Mouse (Mus musculus) ES-CJ7 (cell line): ENCODE results near the gene Phlda3.

Source experiments
- DNase-seq: peaks from one replicate; pipeline ENCODE4 v3.0.0; 2011; ENCODE audit warnings: low read depth, low spot score

The Phlda3 gene

DNA sequence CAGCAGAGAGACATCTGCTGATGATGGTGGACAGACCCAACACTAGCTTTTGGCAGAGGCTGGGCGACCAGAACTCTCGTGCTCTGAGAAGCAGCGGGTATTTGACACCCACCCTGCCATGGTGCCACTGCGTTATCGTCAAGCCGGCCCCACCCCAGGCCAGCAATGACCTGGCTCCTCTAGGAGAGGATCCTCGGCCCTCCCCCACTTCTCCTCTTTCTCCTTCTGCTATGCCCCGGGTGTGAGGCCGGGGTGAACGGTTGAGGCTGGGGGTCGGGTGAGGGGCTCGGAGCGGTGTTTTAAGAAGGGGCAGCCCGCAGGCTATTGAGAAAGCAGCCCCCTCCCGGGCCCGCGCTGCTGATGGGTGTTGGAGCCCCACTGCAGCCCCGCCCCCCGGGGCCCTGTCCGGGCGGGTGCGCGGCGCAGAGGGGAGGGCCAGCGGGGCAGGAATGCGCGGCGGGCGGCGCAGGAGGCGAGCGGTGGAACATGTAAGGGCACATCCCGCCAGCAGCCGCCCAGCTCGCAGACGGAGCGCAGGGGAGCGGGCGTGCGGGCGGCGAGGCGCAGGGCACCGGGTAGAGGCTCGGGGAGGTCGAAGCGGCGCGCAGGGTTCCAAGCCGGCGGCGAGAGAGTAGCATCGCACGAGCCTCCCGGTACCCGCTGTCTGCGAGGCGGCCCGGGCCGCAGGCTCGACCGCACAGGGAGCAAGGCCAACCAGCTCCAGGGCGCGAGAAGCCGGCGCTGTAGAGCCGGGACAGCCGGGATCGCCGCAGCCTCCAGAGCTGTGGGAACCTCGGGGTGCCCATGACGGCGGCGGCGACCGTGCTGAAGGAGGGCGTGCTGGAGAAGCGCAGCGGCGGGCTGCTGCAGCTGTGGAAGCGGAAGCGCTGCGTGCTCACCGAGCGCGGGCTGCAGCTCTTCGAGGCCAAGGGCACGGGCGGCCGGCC is at the start of gene Phlda3:
Gene Phlda3, plus strand, starts transcription at position 475 of the 947 bp plus-strand sequence.
- peak; percentile 73 for DNase-seq

GRCm38 (mm10) chr1:135719486-135719885 is 46.4 kb upstream of the Phlda3 start:
- peak; percentile 95 for DNase-seq

GRCm38 (mm10) chr1:135719983-135720382 is 45.9 kb upstream of the Phlda3 start, which contains the start of gene Csrp1:
Csrp1 (plus strand) TSS chr1:135720061.
- DNase-seq, result no peak

- DNase-seq, result no peak
These were observed 42.9 kb upstream of the Phlda3 start for GRCm38 (mm10) chr1:135723016-135723415.

- peak; percentile 93 for DNase-seq
These were observed 41.8 kb upstream of the Phlda3 start for GRCm38 (mm10) chr1:135724134-135724533.

DNA sequence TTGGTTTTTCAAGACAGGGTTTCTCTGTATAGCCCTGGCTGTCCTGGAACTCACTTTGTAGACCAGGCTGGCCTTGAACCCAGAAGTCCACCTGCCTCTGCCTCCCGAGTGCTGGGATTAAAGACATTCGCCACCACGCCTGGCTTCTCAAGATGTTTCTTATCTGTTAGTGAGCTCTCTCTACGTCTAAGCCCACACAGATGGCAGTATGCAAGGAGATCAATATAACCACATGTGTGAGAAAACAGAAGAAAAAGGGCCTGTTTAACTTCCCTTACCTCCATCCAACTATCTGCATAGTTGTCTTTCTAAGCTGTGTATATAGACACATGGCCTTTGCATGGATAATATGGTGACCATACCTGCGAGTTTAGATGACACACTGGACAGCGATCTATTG is 40.6 kb upstream of the Phlda3 start:
- no peak for DNase-seq

DNA sequence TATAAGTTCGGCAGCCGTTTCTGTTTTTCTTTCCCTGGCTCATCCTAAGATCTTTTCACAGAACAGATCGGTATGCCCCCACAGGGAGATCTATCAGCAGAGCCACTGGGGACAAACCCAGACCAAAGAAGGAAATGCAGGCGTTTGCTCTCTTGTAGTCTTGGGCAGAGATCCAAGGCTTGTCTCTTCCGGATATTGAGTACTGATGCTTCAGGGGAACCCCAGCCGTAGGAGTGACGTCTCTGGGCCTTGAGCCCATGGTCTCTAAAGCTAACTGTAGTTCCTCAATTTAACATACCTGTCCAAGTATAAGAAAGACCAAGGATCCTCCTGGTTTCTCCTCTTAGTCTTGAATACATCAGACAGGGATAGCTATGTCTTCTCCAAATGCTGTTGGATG is 40.0 kb upstream of the Phlda3 start:
- no peak for DNase-seq

DNA sequence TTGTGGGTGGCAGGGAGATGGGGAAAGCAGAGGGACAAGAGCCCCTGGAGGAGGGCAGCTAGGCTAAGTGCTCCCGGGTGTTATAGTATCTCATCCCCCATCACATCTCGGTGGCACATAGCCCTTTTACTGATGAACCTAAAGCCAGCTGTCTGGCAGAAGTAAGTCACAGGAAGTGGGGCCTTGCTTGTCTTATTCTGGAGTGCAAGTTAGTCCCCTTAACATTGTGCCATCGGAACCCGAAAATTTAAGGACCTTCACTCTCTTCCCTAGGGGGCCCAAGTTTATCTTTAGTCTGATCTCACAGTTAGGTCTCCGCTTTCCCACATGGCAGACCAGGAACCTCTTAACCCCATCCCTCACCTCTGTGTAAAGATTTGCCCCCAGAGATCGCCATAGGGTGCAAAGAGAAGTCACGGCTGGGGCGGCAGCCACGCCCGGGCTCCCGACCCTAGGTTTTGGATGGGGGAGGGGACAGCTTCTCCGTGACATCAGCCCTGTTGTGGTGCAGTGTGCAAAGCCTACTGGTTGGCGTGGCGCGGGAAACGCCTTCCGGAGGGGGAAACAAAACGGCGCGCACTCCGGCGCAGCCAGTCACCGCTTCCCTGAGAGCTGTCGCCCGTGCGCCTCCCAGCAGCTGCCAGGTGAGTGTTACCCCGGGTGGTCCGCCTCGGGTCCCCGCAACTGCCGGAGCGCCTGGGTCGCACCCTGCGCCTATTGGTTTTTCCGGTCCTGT is 37.1 kb upstream of the Phlda3 start:
- DNase-seq, result peak; percentile 95

DNA sequence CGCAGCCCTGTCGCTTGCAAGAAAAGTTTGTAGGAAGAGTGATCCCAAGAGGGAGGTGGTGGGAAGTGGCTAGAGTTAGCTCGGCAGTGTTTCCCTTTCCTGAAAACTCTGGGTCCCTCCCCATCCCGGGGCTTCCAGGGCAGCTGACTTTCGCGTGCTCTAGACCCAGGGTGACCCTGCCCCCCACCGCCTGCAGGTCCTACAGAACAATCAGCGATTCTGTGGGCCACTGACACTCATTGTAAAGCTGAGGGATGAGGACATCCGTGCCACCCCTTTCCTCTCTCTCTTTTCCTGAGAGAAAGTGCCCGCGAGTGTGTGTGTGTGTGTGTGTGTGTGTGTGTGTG is 36.6 kb upstream of the Phlda3 start:
- DNase-seq, result no peak

- DNase-seq, result peak; percentile 36
These were observed 36.1 kb upstream of the Phlda3 start for GRCm38 (mm10) chr1:135729821-135730220.

GRCm38 (mm10) chr1:135730296-135730695 is 35.6 kb upstream of the Phlda3 start:
- no peak for DNase-seq

DNA sequence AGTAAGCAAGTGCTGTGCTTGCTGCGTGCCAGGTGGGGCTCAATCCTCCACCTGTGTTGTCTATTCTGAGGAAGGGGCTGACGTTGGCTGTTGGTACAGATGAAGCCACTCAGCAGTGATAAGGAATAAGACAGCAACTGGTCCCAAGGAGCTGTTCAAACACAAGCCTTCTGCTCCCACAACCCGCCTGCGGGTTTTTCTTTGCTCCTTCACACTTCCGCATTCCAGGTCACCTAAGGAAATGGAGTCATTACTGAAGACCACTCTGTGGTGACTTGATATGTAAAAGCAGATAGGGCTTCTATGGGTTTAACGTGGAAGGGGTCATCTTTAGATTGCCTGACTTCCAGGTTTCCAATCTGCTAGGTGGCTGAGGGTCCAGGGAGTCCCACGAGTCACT is 34.5 kb upstream of the Phlda3 start:
- no peak for DNase-seq

GRCm38 (mm10) chr1:135731897-135732684 is 33.8 kb upstream of the Phlda3 start:
- peak; percentile 67 for DNase-seq

DNA sequence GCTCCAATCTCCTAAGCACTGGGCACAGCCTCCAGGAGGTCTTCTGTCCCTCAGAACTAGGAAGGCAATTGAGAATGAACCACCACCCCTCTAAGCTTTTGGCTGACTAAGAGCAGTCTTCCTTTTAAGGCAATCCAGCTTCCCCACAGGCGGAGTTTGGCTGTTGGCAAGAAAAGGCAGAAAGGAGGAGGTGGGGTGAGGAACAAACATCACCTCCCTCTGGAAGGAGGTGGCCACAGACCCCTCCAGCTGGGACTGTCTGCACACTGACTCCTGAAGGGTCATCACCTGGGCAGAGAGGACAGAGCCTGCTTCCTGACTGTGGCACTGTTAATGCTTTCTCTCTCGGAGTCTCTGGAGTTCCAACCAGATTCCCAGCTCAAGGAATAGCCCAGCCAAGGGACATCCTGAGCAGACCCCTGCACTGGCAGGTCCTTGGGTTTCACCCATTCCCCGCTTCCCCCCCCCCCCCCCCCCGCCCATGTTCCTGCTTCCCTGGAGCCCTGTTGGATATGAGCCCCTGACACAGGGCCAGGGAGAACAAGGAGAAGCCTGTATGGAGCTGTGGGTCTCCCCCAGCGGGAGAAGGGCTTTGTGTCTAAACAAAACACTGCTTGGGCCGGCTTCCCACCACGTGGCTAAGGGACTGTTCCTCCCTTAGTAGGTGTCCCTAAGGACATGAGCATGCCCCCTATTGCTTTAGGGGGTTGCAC is 31.5 kb upstream of the Phlda3 start:
- no peak for DNase-seq

DNA sequence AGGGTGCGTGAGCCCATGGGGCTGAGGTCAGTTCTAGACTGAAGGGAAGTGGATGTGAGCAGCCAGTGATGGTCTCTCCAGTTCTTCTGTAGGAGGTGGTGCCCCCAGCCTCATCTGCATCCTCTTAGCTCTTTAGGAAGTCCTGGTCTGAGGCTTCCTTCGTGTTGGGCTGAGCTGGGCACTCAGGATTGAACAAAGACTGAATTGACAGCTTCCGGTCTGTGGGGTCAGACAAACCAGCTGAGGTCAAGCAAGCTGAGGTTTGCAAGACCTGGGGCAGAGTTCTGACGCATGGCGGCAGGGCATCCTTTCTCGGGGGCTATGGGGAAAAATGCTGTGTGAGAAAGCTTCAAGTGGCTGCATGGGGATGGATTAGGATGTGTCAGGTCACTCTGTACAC is 30.5 kb upstream of the Phlda3 start:
- DNase-seq, result no peak

DNA sequence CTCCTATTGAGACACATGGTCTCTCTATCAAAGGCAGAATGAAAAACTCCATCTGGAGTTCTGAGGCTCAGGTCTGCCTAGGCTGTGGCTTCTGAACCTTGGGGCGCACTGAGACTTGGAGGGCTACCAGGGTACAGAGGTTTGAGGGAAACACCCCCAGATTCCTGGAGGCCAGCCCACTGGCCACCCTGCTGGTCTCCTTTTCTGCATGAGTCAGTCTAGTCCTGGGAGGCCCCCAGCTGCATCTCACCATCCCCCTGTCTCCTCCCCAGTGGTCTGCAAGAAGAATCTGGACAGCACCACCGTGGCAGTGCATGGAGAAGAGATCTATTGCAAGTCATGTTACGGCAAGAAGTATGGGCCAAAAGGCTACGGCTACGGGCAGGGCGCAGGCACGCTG is 20.9 kb upstream of the Phlda3 start:
- no peak for DNase-seq

- DNase-seq, result no peak
These were observed 19.7 kb upstream of the Phlda3 start for GRCm38 (mm10) chr1:135746248-135746647.

GRCm38 (mm10) chr1:135752737-135753348 is 13.1 kb upstream of the Phlda3 start:
- peak; percentile 99 for DNase-seq

GRCm38 (mm10) chr1:135755287-135755686 is 10.6 kb upstream of the Phlda3 start:
- DNase-seq, result peak; percentile 76

DNA sequence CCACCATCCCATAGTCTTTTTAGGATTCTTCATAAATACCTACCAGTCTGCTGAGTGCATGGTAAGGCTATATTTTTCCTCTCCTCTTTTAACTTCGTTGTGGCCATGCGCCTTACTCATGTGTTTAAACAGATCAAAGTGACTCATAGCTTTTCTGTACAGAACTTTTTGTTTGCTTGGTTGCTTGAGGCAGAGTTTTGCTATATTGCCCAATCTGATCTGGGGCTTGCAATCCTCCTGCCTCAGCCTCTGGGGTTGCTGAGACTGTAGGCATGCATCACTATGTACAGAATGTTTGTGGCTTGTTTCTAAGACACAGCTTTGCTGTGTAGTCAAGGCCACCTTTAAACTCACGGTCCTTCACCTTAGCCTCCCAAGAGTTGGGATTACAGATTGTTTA is 10.0 kb upstream of the Phlda3 start:
- DNase-seq, result no peak

GRCm38 (mm10) chr1:135757287-135757686 is 8.6 kb upstream of the Phlda3 start:
- no peak for DNase-seq
